Mouse (Mus musculus) hindbrain, embryonic 11.5 days (tissue): ENCODE measurements at regions not wholly inside any gene's neighbourhood (a gene's known extent, or its start where the extent isn't known, plus 50 kb on each side); places are given as distances from the start of the nearest gene placed in this dataset.

ENCODE experiments used
- ATAC-seq: fragments of 200-750 bp; cut with Nextera tagmentation; 2 replicates; pipeline ENCODE4 v1.8.0; 2017; ENCODE audit warnings: mild to moderate bottlenecking, moderate TSS enrichment, moderate library complexity; ENCODE audit not compliant: low FRiP score
- DNase-seq: peaks from one replicate; pipeline ENCODE4 v3.0.0-alpha.2; 2015; ENCODE audit warnings: low spot score
- H3K27ac ChIP-seq: fragments of 300-500 bp; sonication (generic); 2 replicates; pipeline ENCODE4 v1.5.1; 2014; ENCODE audit warnings: mild to moderate bottlenecking, low read depth, low read length
- H3K27me3 ChIP-seq: fragments of 300-500 bp; sonication (generic); 2 replicates; pipeline ENCODE4 v1.6.1; 2014; ENCODE audit warnings: mild to moderate bottlenecking, low read length, moderate library complexity, mixed read lengths; ENCODE audit not compliant: control insufficient read depth, insufficient read depth
- H3K36me3 ChIP-seq: fragments of 300-500 bp; sonication (generic); 2 replicates; pipeline ENCODE4 v1.6.1; 2014; ENCODE audit warnings: mild to moderate bottlenecking, low read length, moderate library complexity, mixed read lengths; ENCODE audit not compliant: control insufficient read depth, insufficient read depth
- H3K4me1 ChIP-seq: fragments of 300-500 bp; sonication (generic); replicated peaks from 2 replicates; pipeline ENCODE4 v1.6.1; 2014; ENCODE audit warnings: low read length, mixed read lengths; ENCODE audit not compliant: control insufficient read depth, insufficient read depth
- H3K4me2 ChIP-seq: fragments of 300-500 bp; sonication (generic); replicated peaks from 2 replicates; pipeline ENCODE4 v1.6.1; 2014; ENCODE audit warnings: mild to moderate bottlenecking, low read depth, low read length
- H3K4me3 ChIP-seq: fragments of 300-500 bp; sonication (generic); 2 replicates; pipeline ENCODE4 v1.5.1; 2014; ENCODE audit warnings: low read depth, low read length
- H3K9ac ChIP-seq: fragments of 300-500 bp; sonication (generic); 2 replicates; pipeline ENCODE4 v1.6.1; 2014; ENCODE audit warnings: low read depth, low read length
- H3K9me3 ChIP-seq: fragments of 300-500 bp; sonication (generic); 2 replicates; pipeline ENCODE4 v1.6.1; 2016; ENCODE audit warnings: low read length; ENCODE audit not compliant: control insufficient read depth
- WGBS: fragments of 180-500 bp; shearing (Covaris S2); extraction: QIAGEN DNeasy Blood & Tissue Kit; methylation state at CpG from one replicate; pipeline ENCODE4 v1.1.7; 2014; 5-methylcytosine and 5-hydroxymethylcytosine counted together

- Histone ChIP-seq H3K27ac (no peak overlapping the region), H3K9ac (no peak overlapping the region), H3K9me3 (no peaks in the 10 kb centered on the region), H3K4me3 (no peak overlapping the region), H3K4me2 (no peak overlapping the region), H3K4me1 (no peaks in the 10 kb centered on the region), H3K36me3 (no peaks in the 10 kb centered on the region), H3K27me3 (no peaks in the 10 kb centered on the region)
- DNase-seq (no peak), ATAC-seq (no peak)
- 80% methylated on average over 10 of the region's 10 CpGs for WGBS
These were observed 58.9 kb upstream of the Slc24a4 start for GRCm38 (mm10) chr12:102069521-102070201.

- H3K36me3 ChIP-seq: no peaks in the 10 kb centered on the region
- DNase-seq (no peak), ATAC-seq (no peak)
- WGBS: 87% methylated on average over 9 of the region's 9 CpGs
- H3K9ac ChIP-seq: no peak overlapping the region
- H3K4me3 ChIP-seq: no peak overlapping the region
- H3K4me2 ChIP-seq: no peak overlapping the region
- no peaks in the 10 kb centered on the region for H3K27me3 ChIP-seq
- no peak overlapping the region for H3K27ac ChIP-seq
- H3K4me1 ChIP-seq: no peaks in the 10 kb centered on the region
- H3K9me3 ChIP-seq: no peaks in the 10 kb centered on the region
These were observed 56.5 kb upstream of the Slc24a4 start for GRCm38 (mm10) chr12:102071888-102072619.

- Histone ChIP-seq H3K36me3 (no peaks in the 10 kb centered on the region), H3K9me3 (no peaks in the 10 kb centered on the region), H3K4me3 (no peak overlapping the region), H3K27ac (no peak overlapping the region), H3K27me3 (no peaks in the 10 kb centered on the region), H3K9ac (no peak overlapping the region), H3K4me2 (no peak overlapping the region), H3K4me1 (no peaks in the 10 kb centered on the region)
- ATAC-seq (no peak), DNase-seq (no peak)
- 93% methylated on average over 3 of the region's 3 CpGs for WGBS
These were observed 55.0 kb upstream of the Slc24a4 start for GRCm38 (mm10) chr12:102073540-102073939.

GRCm38 (mm10) chr12:102076298-102076697, 52.2 kb upstream of the Slc24a4 start:
- H3K36me3 ChIP-seq: no peaks in the 10 kb centered on the region
- no peak overlapping the region for H3K27ac ChIP-seq
- 62% methylated on average over 5 of the region's 5 CpGs for WGBS
- DNase-seq: no peak
- no peaks in the 10 kb centered on the region for H3K27me3 ChIP-seq
- no peaks in the 10 kb centered on the region for H3K9me3 ChIP-seq
- no peak overlapping the region for H3K4me3 ChIP-seq
- no peak for ATAC-seq
- H3K4me2 ChIP-seq: no peak overlapping the region
- no peaks in the 10 kb centered on the region for H3K4me1 ChIP-seq
- H3K9ac ChIP-seq: no peak overlapping the region
